Mouse (Mus musculus) kidney, adult 2 months (tissue): ENCODE measurements around the gene Ubap2l.

Source experiments
- CTCF ChIP-seq: fragments of 200-500 bp; conservative IDR thresholded peaks from 2 replicates; pipeline ENCODE4 v1.5.1; 2011; ENCODE audit warnings: low read depth, mild to moderate bottlenecking, control low read depth, low read length, moderate library complexity, mixed read lengths; ENCODE audit not compliant: insufficient read depth, insufficient read length
- POLR2A ChIP-seq: fragments of 200-500 bp; IDR thresholded peaks from one replicate; pipeline ENCODE4 v1.6.1; 2011; ENCODE audit warnings: low read depth, low read length, control low read depth

DNA sequence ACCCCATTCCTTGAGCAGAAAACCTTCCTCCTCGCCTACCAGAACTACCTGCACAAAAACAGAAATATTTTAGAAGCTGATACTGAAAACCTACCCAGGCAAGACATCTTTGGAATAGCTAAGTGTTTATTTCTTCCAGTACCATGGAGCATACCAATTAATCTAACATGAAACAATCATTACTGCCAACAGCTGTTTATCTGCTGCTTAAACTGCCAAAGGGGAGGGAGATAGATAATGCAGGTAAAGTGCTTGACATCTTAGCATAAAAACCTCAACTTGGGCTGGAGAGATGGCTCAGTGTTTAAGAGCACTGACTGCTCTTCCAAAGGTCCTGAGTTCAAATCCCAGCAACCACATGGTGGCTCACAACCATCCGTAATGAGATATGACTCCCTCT lies 17.8 kb downstream of the Ubap2l start:
- TF ChIP-seq POLR2A (no peak), CTCF (no peak)
